Mouse (Mus musculus) heart, postnatal 36 days (tissue): Measurements from ENCODE around the gene Crebrf. TPM values are rescaled to one million over a fixed set of nuclear protein-coding genes. Genes with fewer than 3 reads are reported as not detected.

Experiments
- DNase-seq, 2 experiments: peaks; one replicate each; pipeline ENCODE4 v3.0.0; 2021 to 2022
- intact Hi-C: fragments of 180-260 bp; cut with DNase I; formaldehyde crosslinking; loops from one replicate; pipeline ENCODE4 v1.15.1; 2025
- total RNA-seq, 2 experiments: library from RNA; stranded (reverse); gene quantifications; 2 replicates each; pipeline ENCODE4 v1.2.3; 2021

Gene Crebrf
- total RNA-seq, 2 experiments from 2014 or later: 71.7 to 72.4 TPM

GRCm38 (mm10) chr17:26702621-26703020, 12.8 kb upstream of the Crebrf start:
- no peak for DNase-seq
- intact Hi-C loops: no loop called here

GRCm38 (mm10) chr17:26703671-26704070, 11.8 kb upstream of the Crebrf start:
- DNase-seq: no peak
- intact Hi-C loops: no loop called here

- intact Hi-C loops: no loop called here
- no peak for DNase-seq
These were observed 9.7 kb upstream of the Crebrf start for GRCm38 (mm10) chr17:26705463-26706359.

- intact Hi-C loops: no loop called here
- DNase-seq: no peak
These were observed 8.4 kb upstream of the Crebrf start for GRCm38 (mm10) chr17:26707066-26707465.

GRCm38 (mm10) chr17:26708499-26708898, 7.0 kb upstream of the Crebrf start:
- no peak for DNase-seq
- intact Hi-C loops: no loop called here

GRCm38 (mm10) chr17:26708993-26709590, 6.4 kb upstream of the Crebrf start:
- intact Hi-C loops: no loop called here
- no peak for DNase-seq

- intact Hi-C loops: loop anchor here (5.0 kb wide), 1 partner anchor 243 kb away; no protein-coding TSS in a partner anchor
- no peak for DNase-seq
These were observed 5.4 kb upstream of the Crebrf start for GRCm38 (mm10) chr17:26710049-26710448.

GRCm38 (mm10) chr17:26715916-26716717, 667 bp downstream of the Crebrf start:
- intact Hi-C loops: loop anchor here (5.0 kb wide), 1 partner anchor 66 kb away; the partner anchor contains the start of gene Bnip1

GRCm38 (mm10) chr17:26717868-26718267, 2.4 kb downstream of the Crebrf start:
- no peak for DNase-seq
- intact Hi-C loops: loop anchor here (2.0 to 5.0 kb wide), 2 partner anchors 41 to 64 kb away; partner anchors contain the start of gene Bnip1

More at GRCm38 (mm10) chr17:26715916-26716717, 667 bp downstream of the Crebrf start:
- peak; percentile 87 to 95 for DNase-seq

GRCm38 (mm10) chr17:26719405-26719804, 4.0 kb downstream of the Crebrf start:
- intact Hi-C loops: loop anchor here (2.0 to 5.0 kb wide), 2 partner anchors 43 to 63 kb away; partner anchors contain the start of gene Bnip1
- DNase-seq: no peak

- no peak for DNase-seq
- intact Hi-C loops: no loop called here
These were observed 6.4 kb downstream of the Crebrf start for GRCm38 (mm10) chr17:26721802-26722201.

GRCm38 (mm10) chr17:26724790-26725189, 9.3 kb downstream of the Crebrf start:
- intact Hi-C loops: no loop called here
- DNase-seq: no peak

GRCm38 (mm10) chr17:26726674-26727073, 11.2 kb downstream of the Crebrf start:
- intact Hi-C loops: no loop called here
- DNase-seq: no peak

GRCm38 (mm10) chr17:26727110-26727755, 11.8 kb downstream of the Crebrf start:
- no peak for DNase-seq
- intact Hi-C loops: no loop called here

GRCm38 (mm10) chr17:26742581-26742980, 27.1 kb downstream of the Crebrf start:
- DNase-seq: no peak
- intact Hi-C loops: no loop called here

- no peak for DNase-seq
- intact Hi-C loops: no loop called here
These were observed 27.8 kb downstream of the Crebrf start for GRCm38 (mm10) chr17:26743294-26743693.

GRCm38 (mm10) chr17:26749975-26750374, 34.5 kb downstream of the Crebrf start:
- intact Hi-C loops: no loop called here
- no peak for DNase-seq

- DNase-seq: no peak
- intact Hi-C loops: no loop called here
These were observed 36.8 kb downstream of the Crebrf start for GRCm38 (mm10) chr17:26752297-26752696.

- DNase-seq: no peak
- intact Hi-C loops: no loop called here
These were observed 38.0 kb downstream of the Crebrf start for GRCm38 (mm10) chr17:26753476-26753875.

- DNase-seq: no peak
- intact Hi-C loops: no loop called here
These were observed 51.8 kb downstream of the Crebrf start for GRCm38 (mm10) chr17:26767100-26767753.
